Mouse (Mus musculus) bone marrow, adult 2 months (tissue): ENCODE measurements at regions not wholly inside any gene's neighbourhood (a gene's known extent, or its start where the extent isn't known, plus 50 kb on each side); places are given as distances from the start of the nearest gene placed in this dataset.

Source experiments
- CTCF ChIP-seq: fragments of 200-500 bp; IDR thresholded peaks from 2 replicates; pipeline ENCODE4 v1.5.1; 2011; ENCODE audit warnings: low read length, control low read depth; ENCODE audit not compliant: control insufficient read depth, insufficient read depth
- POLR2A ChIP-seq: fragments of 200-500 bp; IDR thresholded peaks from 2 replicates; pipeline ENCODE4 v1.6.1; 2011; ENCODE audit warnings: low read depth, mild to moderate bottlenecking, control low read depth, low read length, borderline replicate concordance; ENCODE audit not compliant: control insufficient read depth

GRCm38 (mm10) chr15:62057449-62057848, 1134.6 kb upstream of the A1bg start:
- no peak for TF ChIP-seq CTCF
- TF ChIP-seq POLR2A, result no peak
